Mouse (Mus musculus) adrenal gland, adult (tissue): ENCODE data around the gene Ano10.

Experiments
- DNase-seq, 2 experiments: peaks; one replicate each; pipeline ENCODE4 v3.0.0; 2022 to 2023; ENCODE audit warnings: low spot score in 1 of 2; ENCODE audit not compliant: inconsistent age in 2 of 2

Ano10 gene

DNA sequence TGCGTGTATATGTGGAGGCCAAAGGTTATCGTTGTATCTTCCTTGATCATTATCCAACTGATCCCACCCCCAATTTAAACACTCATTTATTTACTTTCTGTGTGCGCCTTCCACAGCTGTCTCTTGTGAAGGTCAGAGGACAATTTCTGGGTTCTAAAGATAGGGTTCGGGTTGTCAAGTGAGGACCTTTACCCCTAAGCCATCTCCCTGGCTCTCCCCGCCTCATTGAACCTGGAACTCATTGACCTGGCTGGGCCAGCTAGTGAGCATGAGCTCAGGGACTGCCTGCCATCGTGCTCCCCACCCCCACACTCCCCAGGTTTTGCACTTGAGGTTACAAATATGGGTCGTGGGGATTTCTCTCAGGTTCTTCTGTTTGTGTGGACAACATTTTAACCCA is 162.1 kb downstream of the Ano10 start:
- DNase-seq: no peak

DNA sequence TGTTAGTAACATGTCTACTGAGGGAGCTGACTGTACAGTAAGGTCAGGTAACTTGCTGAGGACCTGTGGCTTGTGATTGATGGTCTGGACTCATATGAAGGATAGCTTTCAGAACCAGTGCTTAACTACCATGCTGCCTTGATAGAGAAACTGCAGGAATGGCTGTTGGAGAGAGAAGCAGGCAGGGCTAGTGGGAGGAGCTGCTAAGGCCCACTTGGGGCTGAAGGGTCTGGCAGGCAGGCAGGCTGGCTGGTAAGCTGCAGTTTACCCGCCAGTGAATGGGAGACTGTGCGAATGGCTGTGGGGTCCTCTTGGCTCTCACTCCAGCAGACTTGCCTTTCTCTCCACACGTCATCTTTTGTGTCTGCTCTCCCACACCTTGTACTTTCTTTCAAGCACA is 163.6 kb downstream of the Ano10 start:
- DNase-seq: no peak

DNA sequence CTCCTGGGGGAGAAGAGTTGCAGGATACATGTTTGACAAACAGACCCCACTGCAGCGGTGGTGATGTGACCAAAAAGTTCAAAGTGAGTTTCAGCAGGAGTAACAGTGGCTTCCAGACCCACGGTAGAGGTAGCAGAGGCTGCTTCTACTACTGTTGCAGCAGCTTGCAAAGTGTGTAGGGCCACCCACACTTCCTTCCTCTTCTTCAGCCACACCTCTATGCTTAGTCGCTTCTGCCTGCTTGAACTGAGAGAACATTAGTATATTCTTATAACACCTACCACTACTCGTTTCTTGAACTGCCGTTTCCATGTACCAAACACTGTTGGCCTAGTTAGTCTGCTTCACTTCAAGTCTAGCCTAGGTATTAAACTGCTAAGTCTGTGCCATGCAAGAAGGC is 165.5 kb downstream of the Ano10 start:
- DNase-seq: peak in 1 of 2 experiments; percentile 45

DNA sequence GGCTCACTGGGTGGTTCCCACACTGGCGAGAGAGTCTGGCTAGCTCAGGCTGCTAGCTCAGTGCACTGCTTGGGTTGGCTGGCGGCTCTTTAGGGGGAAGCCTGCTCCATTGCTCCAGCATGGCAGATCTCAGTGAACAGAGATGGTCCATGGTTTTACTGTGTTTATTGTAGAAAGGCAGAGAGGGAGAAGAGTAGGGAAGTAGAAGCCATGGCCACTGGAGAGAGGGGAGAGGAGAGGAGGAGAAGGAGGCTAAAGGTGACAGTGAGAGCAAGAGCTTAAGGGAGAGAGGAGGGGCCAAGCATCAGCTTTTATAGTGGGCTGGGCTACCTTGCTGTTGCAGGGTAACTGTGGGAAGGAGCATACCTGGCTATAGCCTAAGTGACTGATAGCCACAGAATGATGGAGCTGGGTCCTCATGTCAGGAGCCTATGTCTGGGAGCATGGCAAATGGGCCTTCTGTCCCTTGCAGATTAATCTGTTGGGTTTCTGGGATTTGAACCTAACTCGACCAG is 166.9 kb downstream of the Ano10 start:
- no peak for DNase-seq

DNA sequence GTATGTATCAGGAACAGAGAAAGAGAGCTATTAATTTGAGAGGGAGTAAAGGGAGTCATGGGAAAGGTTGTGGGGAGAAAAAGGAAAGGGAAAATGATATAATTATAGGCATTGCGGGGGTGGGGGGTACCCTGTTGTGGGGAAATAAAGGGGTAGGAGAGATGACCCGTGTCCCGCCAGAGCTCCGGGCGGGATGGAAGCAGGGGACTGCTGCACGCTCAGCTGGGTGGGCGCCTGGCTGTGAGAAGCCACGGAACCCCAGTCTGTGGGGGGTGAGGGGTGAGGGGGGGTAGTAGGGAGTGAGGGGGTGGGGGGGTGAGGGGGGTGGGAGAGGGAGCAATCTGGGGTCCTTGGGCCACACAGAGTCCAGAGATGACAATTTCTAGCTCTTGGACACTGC is 167.4 kb downstream of the Ano10 start:
- no peak for DNase-seq
